Mouse (Mus musculus) ovary, adult 18-20 months (tissue): ENCODE data around the gene Myb.

Source experiments
- DNase-seq: peaks from one replicate; pipeline ENCODE4 v3.0.0; 2022; ENCODE audit warnings: low spot score, mixed read lengths

Myb gene

DNA sequence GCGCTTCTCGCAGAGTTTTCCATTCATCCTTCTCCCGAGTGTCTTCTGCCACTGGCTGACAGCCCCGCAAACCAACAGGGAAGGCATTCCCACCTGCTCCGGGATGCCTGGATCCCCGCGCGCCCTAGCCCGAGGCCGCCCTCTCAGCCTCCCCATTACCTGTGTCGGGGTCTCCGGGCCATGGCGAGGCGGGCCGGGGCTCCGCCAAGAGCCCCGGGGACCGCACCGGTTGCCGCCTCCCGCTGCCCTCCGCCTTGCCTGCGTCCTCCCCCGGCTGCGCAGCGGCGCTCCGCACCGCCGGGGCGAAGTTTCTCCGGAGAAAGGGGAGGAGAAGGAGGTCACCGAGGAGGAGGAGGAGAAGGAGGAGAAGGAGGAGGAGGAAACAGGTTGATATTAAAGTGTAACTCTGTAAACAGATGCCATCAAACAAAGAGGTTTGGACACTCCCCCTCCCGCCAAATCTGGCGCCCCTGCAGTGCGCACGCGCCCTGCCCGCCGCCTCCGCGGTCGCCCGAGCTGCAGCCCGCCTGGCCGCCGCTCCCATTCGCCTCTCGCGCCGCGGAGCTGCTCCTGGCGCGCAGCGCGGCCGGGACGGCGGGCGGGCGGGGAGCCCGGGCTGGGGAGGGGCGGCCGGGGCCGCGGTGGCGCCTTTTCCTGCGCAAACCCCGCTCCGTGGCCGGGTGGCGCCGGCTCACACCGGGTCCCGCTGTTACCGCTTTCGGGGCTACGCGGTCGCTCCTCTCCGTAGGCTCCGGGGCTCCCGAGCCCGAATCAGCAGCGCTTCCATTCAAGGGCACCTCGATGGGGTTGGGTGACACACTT, at the start of gene Myb:
TSS of gene Myb (minus strand) at position 448 of the 822 bp plus-strand sequence.
- peak; percentile 42 for DNase-seq

DNA sequence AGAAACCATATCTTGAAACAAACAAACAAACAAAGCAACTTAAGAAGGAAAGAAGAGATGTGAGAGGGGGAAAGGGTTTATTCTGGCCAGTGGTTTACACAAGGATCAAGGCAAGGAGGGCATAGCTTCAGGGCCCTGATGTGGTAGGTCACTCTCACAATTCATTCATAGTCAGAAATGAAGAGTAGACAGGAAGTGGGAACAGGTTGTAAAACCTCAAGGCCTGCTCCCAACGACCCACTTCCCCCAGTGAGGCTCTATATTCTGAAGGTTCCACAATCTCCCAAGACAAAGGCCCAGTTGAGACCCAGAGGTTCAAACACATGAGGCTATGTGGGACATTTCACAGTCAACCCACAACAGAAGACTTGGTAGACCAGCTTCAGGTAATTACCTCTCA, 46.6 kb upstream of the Myb start:
- no peak for DNase-seq

DNA sequence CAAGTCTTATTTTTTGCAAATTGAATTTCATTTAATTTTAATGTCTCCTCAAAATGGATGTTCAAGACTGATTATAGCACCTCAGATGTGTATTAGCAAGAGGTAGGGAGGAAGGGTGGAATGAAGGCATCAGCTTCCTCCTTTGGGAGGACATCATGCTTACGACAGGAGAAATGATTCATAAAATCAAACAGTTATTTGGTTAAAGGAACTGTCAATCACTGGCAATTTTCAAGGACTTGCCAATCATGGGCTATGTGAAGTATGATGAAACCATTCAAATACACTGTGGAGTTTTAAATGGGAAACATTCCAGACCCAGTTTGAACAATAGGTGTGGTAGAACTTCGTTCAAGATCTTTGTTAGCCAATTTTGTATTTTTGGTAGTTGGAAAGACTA, 45.4 kb upstream of the Myb start:
- no peak for DNase-seq

DNA sequence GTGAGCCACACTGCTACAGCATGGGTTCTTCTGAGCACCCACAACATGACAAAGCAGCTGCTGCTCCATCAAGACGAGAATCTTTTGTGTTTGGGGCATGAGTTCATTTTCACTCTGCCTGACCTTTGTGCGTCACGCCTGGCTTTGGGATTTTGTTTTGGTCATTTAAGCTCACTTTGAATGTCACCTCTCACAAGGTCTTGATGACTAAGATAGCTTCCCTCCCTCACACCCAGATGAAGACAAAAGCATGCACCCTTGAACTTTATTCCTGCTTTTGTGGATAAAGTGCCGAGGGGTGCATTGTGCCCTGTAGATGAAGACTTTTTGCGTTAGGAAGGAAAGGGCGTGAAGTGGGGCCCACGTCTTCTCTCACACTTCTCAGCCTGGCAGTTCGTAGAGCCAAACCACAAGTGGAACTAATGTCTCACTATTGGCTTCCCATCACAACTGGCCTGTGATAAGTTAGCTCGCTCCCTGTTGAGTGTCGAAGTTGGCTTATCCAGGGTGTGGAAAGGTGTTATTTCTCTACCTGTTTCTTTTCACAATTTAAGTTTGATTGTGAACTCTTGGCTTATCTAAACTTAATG, 43.8 kb upstream of the Myb start:
- no peak for DNase-seq

DNA sequence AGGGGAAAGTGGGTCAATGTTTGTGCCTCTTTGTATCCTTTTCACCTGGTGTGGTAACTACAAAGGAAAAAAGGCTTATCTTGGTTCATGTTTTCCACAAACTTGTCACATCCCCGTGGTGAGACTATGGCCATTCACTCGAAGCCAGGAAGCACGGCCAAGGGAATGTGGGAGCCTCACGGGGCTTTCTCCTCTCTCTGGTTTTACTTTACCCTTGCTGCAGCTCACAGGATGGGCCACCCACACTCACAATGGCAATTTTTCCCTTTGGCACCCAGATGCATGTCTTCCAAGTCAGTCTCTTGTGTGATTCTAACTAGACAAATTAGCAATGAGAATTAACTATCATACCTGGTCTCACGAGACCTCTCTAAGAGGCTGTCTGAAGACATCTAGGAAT, 43.1 kb upstream of the Myb start:
- no peak for DNase-seq

DNA sequence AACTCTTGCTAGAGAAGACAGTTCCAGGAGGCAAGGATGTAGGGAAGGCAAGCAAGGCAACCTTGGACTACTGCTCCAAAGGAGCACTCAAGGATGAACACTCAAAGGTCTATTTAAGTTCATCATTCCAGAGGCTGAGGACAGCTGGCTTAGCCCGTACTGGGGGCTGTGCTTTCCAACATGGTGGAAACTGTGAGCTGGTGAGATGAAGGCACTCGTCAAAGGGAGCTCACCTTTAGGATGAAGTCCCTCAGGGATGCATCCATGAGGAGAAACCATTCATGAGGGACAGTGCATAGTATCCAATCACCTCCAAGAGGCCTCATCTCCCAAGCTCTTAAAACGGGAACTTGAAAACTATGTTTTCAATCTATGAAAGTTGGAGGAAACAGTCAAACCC, 42.7 kb upstream of the Myb start:
- no peak for DNase-seq

DNA sequence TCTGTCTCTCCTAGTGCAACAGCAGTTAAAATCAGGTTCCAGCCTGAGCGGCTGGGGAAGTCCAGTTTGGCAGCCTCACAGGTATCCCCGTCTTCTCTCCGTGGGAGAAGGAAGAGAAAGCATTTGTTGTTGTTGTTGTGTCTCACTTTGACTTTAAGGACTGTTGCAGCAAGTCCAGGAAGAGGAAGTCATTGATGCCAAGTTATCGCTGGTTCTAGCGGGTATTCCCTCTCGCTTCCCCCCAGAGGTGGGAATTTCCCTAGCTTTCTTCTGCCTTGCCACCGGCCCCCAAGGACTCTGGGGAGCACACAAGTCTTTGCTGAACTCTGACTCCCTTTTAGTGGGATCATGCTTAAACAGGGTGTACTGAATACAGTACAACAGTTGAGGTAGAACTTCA, 40.0 kb upstream of the Myb start:
- DNase-seq, result no peak

DNA sequence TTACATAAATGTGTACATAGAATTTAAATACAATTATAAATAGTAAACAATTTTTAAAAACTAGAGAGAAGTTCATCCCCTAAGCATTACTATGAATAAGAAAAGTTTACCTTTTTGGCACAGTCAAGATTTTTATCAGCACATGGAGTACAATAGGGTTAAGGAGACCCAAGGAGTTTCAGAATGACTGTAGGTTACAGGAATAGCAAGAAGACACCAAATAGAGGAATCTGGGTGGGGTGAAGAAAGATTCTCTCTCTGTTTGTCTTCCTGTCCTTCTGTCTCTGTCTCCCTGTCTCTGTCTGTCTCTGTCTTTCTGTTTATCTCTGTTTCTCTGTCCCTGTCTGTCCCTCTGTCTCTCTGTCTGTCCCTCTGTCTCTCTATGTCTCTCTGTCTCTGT, 39.5 kb upstream of the Myb start:
- DNase-seq, result no peak

DNA sequence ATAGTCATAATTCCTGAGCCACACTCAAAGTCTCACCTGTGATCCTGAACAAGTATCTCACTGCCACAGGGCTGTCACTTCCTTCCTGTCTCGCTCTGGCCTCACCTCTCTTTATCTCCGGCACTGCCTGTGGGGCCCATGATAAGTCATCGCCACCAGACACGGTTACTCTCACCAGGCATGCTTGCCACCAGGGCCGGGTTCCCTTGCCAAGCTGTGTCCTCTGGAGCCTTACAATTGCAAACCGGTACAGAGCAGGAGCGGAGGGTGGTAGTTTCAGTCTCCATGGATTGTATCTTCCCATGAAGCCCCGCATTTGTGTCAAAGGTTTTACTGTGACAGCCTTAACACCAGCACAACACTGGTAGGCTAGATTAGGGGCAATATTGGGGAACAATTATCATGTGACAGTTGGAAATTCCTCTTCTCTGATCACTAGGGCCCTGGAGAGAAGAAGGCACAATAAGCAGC, 35.9 kb upstream of the Myb start:
- no peak for DNase-seq

DNA sequence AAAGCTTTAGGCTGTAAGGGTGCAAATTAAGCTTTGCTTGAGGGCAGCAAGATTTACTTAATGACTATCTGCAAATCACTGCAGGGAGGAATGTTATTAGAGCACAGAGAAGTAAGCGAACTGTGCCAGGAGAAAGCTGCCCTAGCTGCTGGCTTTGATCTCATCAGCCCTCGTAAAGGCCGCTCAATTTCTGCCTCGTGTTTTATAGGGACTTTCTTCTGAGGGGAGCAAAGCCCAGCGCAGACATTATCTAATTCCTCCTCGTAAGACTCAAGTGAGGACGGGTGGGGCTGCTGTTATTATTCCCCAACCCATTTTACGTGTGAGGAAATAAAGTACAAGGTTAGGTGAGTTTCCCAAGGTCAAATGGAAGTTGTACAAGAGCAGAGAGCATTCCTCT, 34.8 kb upstream of the Myb start:
- no peak for DNase-seq

DNA sequence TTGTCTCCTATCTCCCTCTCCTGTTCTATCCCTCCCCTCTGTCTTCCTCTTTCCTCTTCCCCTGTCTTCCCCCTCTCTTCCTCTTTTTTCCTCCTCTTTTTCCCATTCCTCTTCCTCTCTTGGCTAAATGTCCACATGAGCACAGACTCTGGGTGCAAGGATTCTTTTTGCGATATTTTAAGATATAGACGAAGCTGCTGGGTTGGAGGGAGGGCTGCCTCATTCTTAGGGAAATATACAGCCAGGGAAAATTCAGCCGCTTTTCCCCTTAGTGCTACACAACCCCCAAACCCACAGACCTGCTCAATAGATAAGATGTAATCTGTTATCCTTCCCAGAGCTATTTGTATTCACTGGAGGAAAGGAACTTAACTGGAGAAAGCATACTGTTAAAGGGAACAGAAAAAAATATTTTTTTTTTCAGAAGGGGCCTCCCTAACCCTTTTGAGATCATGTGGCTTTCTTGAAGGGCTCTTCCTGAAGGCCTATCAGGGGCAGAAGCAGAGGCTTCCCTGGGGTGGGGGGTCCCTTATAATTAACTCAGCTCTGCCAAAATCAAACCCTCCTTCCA, 33.2 kb upstream of the Myb start:
- DNase-seq, result no peak

DNA sequence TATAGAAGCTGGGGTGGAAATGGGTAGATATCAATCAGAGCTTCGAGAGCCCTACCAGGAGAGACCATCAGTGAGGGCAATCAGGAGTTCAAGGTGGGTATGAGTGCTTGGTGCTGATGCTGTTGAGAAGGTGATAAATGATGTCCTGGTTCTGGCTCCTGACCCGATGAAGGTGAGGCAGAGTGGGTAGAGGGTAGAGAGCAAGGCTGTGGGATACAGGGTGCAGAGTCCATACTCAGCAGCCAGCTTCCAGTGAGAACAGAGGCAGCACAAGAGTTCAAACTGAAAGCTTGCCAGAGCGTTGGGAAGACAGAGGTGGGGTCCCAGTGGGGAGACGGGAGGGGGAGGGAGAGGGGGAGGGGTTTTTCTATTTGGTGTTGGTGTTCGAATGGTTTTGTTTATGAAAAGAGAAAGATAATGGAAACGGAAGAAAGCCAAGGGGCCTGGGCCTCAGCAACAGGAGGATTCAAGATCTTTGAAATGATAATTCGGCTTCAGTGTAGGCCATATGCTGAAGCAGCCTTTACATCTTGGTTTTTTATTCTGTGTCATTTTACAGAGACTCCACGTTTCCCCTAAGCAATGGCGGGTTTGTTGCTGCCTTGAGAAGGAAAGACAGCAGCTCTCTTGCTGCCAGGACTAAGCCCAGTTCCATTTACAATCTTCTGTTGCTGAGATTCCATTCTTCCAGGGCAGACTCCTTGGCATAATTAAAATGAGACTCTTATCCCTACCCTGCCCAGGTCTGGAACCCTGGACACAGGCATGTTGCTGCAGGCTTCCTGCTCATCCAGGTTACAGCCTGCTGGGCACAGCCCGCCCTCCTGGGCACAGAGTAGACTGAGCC, 32.5 kb upstream of the Myb start:
- no peak for DNase-seq

DNA sequence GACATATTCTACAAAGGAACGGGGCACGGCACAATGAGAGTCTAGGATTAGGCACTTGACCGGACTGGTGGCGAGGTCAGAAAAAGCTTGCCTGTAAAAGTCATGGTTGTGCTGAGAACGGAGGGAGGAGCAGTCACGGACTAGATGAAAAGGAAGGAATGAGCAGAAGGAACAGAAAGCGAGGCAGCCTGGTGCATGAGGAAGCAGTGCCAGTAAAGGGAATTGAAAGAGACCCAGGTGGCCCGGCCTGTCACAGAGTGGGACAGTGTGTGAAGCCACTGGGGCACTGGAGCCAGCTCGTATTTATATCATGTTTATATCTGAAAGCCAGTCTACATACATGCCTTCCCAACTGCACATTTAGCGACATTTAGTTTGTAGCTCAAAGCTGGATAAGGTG, 31.7 kb upstream of the Myb start:
- DNase-seq, result no peak

DNA sequence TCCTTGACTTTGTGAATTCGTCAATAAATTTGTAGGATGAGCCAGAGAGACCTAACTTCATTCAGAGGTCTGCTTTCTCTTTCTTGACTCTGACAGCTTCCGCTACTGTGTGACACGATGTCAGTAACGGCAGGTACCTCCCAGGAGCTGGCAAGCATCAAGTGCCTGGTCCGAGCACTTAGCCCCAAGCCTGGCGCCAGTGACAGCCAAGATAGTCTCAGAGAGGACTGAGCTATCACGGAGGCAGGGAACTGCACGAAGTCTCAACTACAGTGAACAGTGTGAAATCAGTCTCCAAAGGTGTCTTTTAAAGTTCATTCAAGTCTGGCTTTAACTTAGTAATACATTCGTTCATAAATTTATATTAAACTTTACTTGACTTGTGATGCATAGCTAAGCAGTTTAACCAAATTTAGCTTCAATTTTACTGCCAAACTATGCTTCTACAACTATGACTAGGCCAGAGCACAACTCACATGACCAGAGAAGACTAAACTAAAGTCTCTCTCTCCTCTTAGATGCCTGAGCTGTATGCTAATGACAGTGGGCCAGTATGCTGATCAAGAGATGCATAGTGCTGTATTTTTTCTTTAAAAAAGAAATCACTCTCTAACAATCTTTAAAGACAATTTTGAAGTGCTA, 29.1 kb upstream of the Myb start:
- no peak for DNase-seq

DNA sequence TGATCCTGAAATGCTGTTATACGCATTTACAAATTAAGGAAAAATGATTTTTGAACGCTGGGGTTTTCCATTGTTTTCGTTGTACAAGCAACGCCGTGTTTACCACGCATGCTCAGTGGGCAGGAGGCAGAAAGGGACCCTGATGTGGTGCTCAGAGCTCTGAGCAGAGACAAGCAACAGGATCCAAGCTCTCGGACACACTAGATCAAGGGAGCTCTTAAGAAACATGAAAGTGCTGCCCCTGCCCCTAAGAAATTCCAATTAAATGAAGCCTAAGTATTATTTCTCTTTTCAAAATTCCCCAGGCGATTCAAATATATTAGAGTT, 28.5 kb upstream of the Myb start:
- DNase-seq, result no peak

DNA sequence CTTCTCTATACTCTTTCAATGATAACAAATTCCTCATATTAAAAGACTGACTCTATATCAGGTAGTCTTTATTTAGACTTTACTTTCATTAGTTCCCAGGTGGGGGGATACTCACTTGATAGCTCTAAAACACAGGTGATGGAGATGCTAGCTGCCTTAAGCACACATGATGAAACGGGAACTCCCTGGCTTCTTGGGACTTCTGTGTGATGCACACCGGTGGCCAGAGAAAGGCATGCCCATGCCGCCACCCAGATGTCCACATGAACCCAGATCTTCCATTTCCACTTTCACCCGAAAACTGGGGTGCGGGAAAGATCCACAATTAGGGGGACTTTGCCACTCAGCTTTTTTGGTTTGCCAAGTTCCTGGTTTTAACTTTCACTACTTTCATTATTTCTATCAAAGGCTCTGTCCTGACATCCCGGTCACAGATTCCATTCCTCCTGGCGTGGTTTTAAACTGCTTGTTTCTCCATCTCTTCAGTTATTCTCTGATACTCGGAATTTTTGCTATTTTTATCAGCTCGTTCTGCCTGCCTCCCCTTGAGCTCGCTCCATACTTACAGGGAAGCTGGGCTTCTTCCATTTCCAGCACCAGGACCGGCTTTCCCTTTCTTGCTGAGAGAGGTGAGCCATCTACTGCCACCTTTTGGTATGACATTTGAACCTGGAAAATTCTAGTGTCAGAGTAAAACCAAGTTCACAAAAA, 27.9 kb upstream of the Myb start:
- peak; percentile 8 for DNase-seq

DNA sequence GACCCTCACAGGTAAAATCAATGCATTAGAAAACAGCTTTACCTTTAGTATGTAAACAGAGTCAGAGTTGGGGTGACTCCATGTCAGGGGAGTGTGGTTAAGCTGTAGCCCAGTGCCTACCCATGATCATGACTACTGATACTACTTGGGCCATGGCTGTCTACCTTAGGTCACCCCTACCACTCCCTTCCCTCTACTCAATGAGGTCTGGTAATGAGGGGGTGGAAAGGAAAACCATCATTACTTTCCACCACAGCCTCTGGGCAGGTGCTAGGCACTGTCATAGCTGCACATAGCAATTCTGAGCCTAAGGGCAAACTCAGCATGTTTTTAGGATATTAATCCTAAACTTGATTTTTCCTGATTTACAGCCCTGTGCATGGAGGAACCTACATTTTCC, 27.1 kb upstream of the Myb start:
- DNase-seq, result no peak

DNA sequence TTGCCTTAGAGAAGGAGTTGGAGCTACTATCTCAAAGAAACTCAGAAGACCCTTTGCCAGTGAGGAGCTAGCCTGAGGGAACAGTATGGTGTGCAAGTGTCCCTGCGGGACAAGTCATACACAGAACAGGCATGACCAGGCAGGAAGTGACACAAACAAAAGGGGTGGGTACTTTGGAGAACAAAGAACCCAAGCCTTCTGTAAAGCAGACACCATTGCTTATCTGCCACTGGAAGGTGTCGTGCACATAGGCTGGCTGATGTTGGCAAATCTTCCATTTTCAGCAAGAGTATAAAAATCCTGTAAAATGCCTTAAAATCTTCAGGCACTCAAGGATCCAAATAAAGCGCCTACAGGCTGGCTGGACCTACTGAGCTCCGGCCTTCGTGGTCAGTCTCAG, 25.9 kb upstream of the Myb start:
- no peak for DNase-seq

DNA sequence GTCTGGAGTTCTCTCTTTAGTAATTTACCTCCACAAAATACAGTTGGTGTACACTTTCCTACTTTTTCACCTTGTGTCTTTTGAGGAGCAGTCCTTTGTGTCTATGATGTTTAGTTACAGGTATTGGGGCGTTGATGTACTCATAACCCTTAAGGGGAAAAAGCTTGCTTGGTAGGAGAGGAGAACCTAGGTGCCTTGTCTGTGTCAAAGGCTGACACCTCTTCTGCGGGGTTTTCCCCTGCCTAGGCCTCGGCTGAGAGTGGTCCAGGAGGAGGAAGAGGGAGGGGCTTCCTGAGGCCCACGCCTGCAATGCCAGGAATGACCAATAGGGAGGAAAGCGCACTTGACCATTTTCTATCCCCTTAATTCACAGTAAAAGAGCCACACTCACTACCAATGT, 17.9 kb upstream of the Myb start:
- no peak for DNase-seq

DNA sequence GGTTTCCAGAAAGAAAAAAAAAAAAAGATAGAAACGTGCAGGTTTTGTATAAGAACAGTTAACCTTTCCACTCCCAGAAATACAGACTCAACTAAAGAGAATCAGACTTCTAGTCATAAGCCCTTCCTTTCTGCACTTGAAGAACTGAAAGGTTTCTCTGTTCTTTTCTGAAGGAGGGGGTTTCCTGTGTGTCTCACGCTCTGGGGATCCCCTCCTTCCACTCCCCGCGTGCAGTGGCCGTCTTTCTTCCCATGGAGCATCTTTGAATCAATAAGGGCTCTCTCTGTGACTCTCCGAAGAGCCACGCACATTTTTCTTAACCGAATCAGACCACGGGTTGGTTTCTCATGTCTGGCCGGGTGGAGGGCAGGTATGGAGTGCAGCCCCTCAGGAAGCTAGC, 17.5 kb upstream of the Myb start:
- DNase-seq, result no peak

DNA sequence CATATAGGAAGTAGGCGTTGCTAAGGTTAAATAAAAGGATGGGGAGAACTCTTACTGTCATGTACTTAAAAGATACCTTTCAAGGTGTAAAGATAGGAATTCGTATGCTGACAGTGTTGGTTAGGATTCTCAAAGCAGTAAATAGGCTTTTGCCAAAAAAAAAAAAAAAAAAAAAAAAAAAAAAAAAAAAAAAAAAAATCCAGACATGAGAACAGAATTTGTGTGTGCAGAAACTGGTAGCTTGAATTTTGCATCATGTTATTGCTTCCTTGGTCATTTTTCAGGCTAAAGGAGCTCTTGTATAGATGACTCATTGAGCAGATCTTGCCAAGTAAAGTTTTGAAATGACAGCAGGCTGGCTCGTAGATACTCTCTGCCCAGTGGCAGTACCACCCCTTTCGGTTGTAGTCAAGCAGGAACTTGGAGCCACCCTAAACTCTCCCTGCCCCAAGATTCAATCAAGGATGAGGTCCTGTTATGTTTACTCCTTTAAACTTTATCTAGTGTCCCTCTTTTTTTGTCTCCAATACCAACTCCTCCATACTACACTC, 11.9 kb upstream of the Myb start:
- DNase-seq, result no peak
